Comparison of ENCODE assay signal across 16 mouse cellular contexts in the genomic region with DNA sequence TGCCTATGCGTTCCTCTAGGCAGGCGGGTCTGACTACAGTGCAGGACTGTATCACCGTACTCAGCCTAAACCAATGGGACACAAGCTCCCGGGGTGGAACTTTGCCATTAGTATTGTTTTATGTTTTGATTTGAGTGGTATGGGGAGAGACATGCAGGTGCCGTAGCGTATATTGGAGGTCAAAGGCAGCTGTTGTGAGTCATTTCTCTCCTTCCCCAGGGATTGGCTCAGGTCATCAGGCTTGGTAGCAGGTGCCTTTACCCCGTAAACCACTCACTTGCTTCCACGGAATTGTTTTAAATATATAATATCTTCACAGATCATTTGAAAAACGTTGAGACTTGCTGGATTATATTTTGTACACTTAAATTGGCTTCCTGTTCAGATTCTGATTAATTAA.
"Had no signal": no experiment of that assay in that cellular context is flagged by ENCODE, and none has a peak within 500 bp of the region (broad histone marks: within the 10 kb centered on the region; RNA-seq: fewer than 3 reads in every experiment).

No protein-coding gene starts in this region.

- H3K27ac ChIP-seq: neural tube, embryonic 13.5 days; neural tube, embryonic 15.5 days; stomach, embryonic 15.5 days; stomach, postnatal 0 days had no signal

- H3K4me3 ChIP-seq: neural tube, embryonic 13.5 days; neural tube, embryonic 15.5 days; stomach, embryonic 15.5 days had no signal

- H3K36me3 ChIP-seq: neural tube, embryonic 13.5 days; neural tube, embryonic 15.5 days; stomach, embryonic 15.5 days had no signal

- H3K4me1 ChIP-seq: neural tube, embryonic 13.5 days; neural tube, embryonic 15.5 days; stomach, embryonic 15.5 days had no signal

- H3K9me3 ChIP-seq: neural tube, embryonic 13.5 days; neural tube, embryonic 15.5 days; stomach, embryonic 15.5 days had no signal

- H3K4me2 ChIP-seq: neural tube, embryonic 13.5 days; neural tube, embryonic 15.5 days; stomach, embryonic 15.5 days had no signal

- H3K27me3 ChIP-seq: neural tube, embryonic 13.5 days; neural tube, embryonic 15.5 days; stomach, embryonic 15.5 days had no signal

- H3K9ac ChIP-seq: neural tube, embryonic 13.5 days; neural tube, embryonic 15.5 days; stomach, embryonic 15.5 days had no signal

- DNase-seq: retina, postnatal 1 day; right cerebral cortex, adult 18-20 months; right cerebral cortex, postnatal 14 days; right cerebral cortex, postnatal 25 days; right cerebral cortex, postnatal 4 days; spleen, adult 18-20 months; thymus, adult 18-20 months; thymus, adult 2 months; thymus, postnatal 14 days; thymus, postnatal 25 days; thymus, postnatal 36 days; thymus, postnatal 4 days had no signal
